Mouse (Mus musculus) thymus, postnatal 4 days (tissue): ENCODE measurements at regions not wholly inside any gene's neighbourhood (a gene's known extent, or its start where the extent isn't known, plus 50 kb on each side); places are given as distances from the start of the nearest gene placed in this dataset.

Experiments used
- DNase-seq: peaks from one replicate; pipeline ENCODE4 v3.0.0; 2021

DNA sequence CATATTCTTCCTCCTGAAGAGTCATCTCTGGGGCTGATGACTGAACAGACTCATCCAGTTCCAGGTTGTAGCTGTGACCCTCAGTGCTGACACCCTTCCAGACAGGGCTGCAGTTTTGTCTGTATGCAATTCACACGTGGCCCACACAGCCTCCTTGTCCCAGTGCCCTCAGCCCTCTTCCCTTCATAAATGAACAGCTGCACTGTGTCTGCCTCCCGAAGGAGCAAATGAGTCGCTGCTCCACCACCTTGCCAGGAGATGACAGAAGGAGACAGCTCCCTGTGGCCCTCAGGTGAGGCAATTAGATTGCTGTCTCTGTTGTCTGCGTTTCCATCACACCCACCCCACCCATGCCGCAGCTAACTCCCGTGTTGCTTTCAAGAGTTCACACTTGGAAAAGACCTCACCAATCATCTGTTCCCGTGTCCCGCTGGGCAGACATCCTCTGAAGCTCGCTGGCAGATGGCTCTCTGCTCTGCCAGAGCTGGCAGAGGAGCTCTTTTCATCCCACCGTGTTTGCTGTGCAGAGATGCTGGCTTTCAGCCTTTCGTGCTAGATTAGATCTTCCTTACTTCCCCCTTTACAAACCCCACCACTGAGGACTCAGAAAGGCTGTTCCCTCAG, 135.5 kb upstream of the Slc35f3 start:
- DNase-seq, result no peak

DNA sequence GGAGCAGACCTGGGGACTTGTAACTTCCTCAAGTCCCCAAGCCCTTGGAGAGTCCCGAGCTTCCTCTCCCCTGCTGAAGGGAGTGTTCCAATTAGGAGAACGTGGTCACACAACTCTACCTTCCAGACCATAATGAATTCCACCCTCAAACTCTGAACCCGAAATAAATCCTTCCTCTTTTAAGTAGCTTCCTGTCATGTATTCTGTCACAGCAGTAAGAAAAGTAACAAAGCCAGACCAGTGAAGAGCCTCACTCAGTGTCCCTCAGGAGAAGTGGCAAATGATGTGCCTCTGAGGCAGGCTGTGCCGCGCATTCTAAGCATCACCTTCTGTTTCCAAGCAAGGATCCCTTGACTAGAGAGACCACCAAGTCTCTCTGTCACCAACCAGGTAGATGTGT, 134.4 kb upstream of the Slc35f3 start:
- DNase-seq, result no peak

DNA sequence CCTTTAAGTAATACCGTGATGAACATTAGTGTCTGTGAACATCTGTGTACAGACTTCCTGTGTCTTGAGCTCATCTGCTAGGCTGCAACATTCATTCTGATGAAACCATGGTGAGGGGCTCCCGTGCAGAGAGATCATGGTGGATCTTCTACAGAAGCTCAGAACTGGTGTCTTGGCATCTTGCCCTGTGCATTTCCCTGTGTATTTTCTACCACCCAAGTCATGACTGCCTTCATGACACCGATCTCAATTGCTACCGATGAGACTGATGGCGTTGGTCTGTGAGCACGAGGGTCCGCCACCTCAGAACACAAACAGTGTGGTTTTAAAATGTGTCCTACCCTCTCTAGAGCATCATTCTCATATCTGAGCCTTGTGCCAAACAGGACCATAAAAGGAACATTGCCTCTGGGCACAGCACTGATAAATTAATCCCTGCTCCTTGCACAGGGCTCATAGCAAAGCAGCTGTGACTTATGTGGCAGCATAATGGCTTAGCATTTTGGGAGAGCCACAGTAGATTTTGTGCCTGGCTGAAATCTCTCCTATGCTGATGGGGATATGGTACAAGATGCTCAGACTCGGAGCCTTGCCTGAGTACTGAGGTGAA, 132.8 kb upstream of the Slc35f3 start:
- no peak for DNase-seq

DNA sequence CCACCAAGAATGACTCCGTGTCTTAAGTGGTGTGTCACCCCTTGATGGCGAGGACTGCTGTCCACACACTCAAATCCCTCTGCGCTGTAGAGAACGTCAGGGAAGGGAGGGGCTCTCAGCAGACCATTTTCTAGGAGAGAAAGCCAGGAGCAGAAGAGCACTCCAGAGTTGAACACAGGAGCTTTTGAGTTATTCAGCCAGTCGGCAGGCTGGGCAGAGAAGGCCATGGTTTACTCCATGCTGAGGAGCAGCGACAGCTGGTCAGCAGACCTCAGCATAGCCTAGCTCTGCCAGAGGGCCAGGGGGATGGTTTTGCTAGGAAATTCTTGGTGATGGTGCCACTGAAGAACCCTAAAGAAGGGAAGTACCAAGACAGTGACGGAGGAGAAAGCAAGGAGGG, 132.0 kb upstream of the Slc35f3 start:
- DNase-seq, result no peak

DNA sequence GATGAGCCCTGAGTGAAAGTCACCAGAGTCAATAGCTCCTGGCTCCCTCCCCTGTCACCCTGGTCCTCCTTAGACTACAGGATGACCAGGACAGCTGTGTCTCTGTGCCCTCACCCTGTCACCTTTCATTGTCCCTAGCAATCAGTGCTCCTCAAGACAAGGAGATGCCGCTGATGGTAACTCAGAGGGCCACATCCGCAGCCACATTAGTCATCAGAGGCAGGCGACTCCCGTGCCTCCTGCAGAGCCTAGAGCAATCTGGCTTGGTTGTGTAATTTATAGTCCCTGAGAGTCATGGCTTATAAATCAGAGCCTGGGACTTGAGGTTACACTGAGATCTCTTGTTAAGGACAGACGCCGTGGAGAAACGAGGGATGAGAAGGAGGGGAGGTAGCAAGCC, 123.9 kb upstream of the Slc35f3 start:
- no peak for DNase-seq

DNA sequence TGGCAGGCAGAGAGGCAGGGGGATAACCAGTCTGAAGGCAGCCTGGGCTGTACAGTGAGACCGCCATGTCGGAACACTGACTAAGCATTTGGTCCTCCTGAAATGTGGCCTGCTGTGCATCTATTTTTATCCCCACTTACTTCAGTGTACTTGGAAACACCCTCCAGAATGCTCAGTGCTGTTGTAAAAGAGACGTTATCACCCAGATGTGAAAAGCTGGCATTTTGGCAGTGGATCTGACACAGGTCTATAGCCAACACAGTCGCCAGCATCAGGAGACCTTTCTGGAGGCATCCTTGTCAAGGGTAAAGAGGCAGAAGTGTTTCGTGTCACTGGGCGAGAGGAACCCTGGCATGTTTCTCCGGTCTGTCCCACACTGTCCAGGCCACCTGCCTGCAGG, 122.1 kb upstream of the Slc35f3 start:
- DNase-seq, result no peak

DNA sequence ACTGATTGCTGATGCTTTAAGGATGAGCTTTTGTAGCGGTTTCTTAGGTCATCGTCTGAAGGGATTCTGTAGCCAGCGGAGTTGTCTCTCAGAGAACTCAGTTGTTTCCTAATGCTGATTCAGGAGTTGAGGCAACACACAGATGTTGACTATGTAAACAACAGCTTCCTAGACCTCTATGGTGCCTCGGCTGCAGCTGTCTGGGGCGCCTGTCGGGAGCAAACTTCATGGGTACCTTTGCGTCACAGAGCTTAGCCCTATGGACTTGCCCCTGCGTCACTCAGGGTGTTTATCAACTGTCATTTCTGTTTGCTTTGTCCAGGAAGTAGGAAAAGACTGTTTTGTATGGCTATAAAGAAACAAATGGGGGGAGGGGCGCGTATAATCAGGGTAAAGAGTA, 120.5 kb upstream of the Slc35f3 start:
- DNase-seq, result no peak

DNA sequence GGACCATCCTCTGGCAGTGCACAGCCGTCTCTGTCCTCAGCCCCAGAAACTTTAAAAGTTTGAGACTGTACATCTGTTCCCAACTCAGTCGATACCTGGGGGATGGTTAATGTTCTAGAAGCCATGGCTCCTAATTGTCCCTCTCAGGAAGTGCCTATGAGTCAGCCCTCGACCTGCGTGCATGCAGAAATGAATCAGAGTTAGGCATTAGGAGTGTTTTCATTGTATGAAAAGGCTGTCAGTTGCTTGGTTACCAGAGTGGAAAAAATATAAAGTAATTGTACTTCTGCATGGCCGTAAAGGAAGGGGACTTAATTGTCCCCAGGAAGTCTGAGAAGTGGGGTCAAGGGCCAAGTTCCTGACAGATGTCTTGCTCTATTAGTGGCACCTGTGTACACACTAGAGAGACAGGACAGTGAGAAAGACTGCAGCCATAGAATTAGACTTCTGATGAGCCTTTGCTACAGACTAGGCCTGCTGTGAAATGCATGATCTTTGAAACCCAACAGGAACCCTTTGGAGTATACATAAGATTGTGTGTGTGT, 109.5 kb upstream of the Slc35f3 start:
- DNase-seq, result no peak

DNA sequence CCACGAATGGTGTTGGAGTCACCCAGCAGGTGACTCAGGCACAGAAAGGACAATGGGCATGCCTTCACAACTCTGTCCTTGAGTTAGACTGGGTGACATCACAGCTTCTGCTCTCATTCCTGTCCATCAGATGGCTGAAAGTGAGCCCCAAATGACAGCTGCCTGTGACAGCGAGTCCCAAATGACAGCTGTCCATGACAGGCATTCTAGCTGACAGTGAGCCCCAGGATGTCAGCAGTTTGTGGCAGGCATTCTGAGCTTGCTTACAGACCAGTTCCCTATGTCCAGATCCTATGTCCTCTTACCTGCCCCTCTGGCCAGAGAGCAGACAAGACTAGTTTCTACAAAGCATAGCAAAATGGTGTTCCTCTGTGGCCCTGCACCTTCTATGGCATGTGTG, 102.7 kb upstream of the Slc35f3 start:
- DNase-seq, result no peak

DNA sequence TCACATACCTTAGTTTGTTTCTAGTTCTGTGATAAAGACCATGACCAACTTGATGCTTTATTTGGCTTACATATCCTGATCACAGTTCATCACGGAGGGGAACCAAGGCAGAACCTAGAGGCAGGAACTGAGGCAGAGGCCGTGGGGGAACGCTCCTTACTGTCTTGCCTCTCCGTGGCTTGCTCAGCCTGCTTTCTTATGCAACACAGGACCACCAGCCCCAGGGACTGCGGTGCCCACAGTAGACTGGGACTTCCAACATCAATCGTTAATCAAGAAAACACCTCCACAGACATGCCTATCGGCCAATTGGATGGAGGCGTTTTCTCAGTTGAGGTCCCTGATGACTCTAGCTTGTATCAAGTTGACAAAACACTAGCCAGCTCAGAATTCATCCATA, 87.8 kb upstream of the Slc35f3 start:
- no peak for DNase-seq

DNA sequence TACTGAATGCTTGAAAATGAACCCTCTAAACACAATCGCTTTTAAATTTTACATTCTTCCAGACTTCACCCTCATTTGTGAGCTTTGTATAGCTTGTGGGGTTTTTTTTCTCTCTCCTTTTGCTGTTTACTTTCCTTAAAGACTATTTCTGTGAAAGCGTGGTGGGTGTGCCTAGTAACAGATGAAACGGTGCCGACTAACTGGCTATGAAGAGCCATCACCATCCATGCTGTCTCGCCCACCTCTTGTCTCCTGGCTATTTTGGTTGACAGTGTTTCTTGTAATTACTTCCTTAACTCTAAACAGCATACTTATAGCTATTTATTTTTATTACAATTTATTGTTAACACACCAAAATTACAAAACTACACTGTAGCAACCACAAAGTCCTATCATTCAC, 85.6 kb upstream of the Slc35f3 start:
- no peak for DNase-seq

DNA sequence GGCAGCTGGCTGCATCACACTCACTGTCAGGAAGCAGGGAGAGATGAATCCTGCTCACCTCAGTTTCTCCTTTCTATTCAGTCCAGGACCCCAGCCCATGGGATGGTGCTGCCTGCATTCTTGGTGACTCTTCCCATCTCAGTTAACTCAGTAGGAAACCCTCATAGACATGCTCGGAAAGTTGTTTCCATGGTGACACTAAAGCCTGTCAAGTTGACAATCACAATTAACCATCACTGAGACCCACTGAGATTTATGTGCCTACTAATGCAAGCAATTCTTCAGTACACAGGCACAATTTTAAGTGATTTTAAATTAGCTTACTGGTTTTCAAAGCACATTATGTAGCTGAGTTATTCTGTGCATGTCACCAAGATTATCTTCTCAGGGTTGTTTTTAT, 83.8 kb upstream of the Slc35f3 start:
- no peak for DNase-seq

DNA sequence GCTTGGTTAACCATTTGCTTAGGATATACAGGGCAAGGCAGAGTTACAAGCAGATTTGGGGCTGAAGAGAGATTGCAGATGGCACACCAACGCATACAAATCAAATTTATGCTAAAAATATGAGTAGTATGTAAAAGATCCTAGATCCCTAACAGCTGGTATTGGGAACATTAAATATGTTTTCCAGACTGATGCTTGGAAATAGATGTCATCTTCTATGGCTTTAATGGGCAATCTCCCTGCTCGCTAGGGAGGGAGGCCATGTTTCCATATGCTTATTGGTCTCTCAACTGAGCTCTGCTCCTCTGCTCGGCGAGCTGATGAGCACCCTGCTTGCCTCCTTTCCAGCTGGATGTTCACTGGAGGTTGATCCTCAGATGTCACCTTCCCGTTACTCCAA, 82.0 kb upstream of the Slc35f3 start:
- DNase-seq, result no peak

DNA sequence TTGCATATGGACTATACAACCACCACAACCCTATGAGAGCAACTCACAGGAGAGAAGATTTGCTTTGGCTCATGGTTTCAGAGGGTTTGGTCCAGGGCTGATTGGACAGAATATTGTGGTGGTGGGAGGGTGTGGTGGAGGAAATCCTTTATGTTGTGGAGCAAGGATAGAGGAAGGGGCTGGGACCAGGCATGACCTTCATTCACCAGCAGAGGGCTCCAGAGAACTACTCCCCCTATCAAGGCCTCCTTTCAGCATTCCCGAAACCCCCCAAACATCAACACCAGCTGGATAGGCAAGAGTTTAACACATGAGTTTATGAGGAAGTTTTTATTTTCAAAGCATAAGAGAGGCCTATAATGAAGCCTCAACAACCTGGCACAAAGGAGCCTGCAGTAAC, 76.7 kb upstream of the Slc35f3 start:
- DNase-seq, result no peak

DNA sequence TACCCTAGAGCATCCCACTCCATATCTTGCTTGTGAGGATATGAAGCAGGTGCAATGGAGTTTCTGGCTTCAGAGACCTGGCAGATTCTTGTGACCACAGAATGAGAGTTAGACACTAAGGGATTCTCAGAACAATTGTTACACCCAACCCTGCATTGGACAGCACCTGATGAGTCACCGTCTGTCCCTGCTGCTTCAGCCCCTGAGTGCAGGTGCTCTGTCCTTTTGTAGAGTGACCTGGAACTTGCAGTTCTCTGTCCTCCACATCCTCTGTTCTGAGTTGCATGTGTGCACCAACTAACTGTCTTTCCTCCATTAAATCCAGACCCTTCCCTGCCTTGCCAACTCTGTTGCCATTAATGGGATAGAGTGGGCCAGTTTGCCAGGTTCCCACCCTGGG, 66.6 kb upstream of the Slc35f3 start:
- no peak for DNase-seq

DNA sequence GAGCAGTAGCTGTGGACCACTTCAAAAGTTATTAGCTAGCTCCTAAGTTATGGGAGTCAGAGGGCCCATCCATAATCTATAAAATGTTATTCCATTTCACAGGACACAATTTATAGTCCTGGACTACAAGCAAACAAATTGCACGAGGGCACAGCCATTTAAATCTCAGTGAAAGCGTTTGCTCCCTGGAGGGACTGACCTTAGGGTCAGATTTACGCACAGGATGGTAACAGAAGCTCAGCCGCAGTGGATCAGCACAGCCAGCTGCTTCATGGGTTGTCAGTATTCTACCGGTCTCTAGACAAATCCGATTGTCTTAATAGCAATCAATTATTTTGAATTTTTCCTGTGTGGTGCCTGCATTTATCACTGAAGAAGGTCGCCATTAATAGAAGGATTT, 65.8 kb upstream of the Slc35f3 start:
- no peak for DNase-seq

DNA sequence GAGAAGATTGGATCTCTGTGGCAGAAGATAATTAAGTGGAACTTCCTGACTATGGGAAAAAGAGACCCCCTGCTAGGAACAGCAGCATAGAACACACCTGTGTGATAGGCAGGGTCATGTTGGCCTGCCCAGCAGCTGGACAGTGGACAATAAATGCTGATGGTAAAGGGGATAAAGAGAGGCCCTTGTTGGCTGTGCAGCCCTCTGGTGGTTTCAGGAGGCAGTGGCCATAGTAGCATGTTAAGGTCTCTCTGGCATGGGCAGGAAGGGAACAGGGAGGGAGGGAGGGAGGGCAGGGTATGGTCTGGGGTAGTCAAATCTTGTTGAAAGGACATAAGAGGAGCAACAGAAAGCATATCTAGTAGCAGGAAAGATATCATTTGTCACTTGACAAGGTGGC, 58.7 kb upstream of the Slc35f3 start:
- DNase-seq, result no peak

DNA sequence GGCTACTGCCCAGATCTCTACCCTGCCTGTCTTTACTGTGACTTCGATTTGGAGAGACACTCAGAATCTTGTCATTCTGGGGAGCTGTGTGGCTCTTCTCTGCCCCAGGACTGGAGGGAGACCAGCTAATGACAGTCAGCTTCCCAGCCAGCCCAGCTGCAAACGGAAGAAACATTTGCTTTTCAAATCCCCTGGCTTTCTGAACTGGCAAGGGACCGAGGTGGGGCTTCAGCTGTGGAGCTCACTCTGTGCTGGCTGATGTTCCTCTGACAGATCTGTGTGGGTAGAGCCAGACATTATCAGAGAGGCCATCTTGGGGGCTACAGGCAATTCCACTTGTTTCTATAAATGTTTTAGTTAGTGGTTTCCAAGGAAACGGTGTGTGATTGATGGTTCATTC, 54.0 kb upstream of the Slc35f3 start:
- no peak for DNase-seq
